Mouse (Mus musculus): ENCODE results near the gene Irs1. TPM values are rescaled to one million over a fixed set of nuclear protein-coding genes. Genes with fewer than 3 reads are reported as not detected.

Irs1 gene
- polyA plus RNA-seq, 1 experiment from 2014 or later, result 7.9 TPM

GRCm38 (mm10) chr1:82316111-82316745, 25.0 kb upstream of the Irs1 start, which contains the start of gene Rhbdd1:
Gene Rhbdd1 (plus strand): TSS chr1:82316452.
- no peaks in the 10 kb centered on the region for H3K36me3 ChIP-seq
- ATAC-seq, result peak; percentile 99
- peaks cover 34% of the 10 kb centered on the region for H3K4me1 ChIP-seq (replicated peaks)
- peak within 1 kb of the TSS; percentile 89 for H3K9ac ChIP-seq (replicated peaks)
- peaks cover 7% of the 10 kb centered on the region; the same call in 1 of the 2 replicates for H3K27me3 ChIP-seq
- peak within 1 kb of the TSS; percentile 89 for H3K4me3 ChIP-seq (replicated peaks)
- no peaks in the 10 kb centered on the region for H3K9me3 ChIP-seq
- H3K4me2 ChIP-seq (replicated peaks), result peak within 1 kb of the TSS; percentile 70
- WGBS, result 4% methylated on average over 47 of the region's 47 CpGs
- peak within 1 kb of the TSS; percentile 97 for H3K27ac ChIP-seq

- H3K27ac ChIP-seq, result no peak overlapping the region
- no peak overlapping the region for H3K4me3 ChIP-seq (replicated peaks)
- no peaks in the 10 kb centered on the region for H3K9me3 ChIP-seq
- 74% methylated on average over 3 of the region's 3 CpGs for WGBS
- H3K27me3 ChIP-seq, result no peaks in the 10 kb centered on the region
- H3K4me2 ChIP-seq (replicated peaks), result no peak overlapping the region
- no peaks in the 10 kb centered on the region for H3K36me3 ChIP-seq
- no peak for ATAC-seq
- H3K4me1 ChIP-seq (replicated peaks), result no peaks in the 10 kb centered on the region
- no peak overlapping the region for H3K9ac ChIP-seq (replicated peaks)
These were observed 13.3 kb upstream of the Irs1 start for GRCm38 (mm10) chr1:82304483-82304882.

GRCm38 (mm10) chr1:82298586-82298985, 7.4 kb upstream of the Irs1 start:
- 33% methylated on average over 1 of the region's 1 CpGs for WGBS
- no peaks in the 10 kb centered on the region for H3K9me3 ChIP-seq

GRCm38 (mm10) chr1:82294102-82294501, 2.9 kb upstream of the Irs1 start:
- WGBS, result 12% methylated on average over 6 of the region's 6 CpGs
- no peak overlapping the region for H3K27ac ChIP-seq
- ATAC-seq, result no peak
- H3K36me3 ChIP-seq, result no peaks in the 10 kb centered on the region
- H3K4me3 ChIP-seq (replicated peaks), result no peak overlapping the region
- peaks cover 20% of the 10 kb centered on the region for H3K4me1 ChIP-seq (replicated peaks)
- no peaks in the 10 kb centered on the region for H3K27me3 ChIP-seq
- H3K9ac ChIP-seq (replicated peaks), result no peak overlapping the region
- no peaks in the 10 kb centered on the region for H3K9me3 ChIP-seq
- no peak overlapping the region for H3K4me2 ChIP-seq (replicated peaks)

More at GRCm38 (mm10) chr1:82298586-82298985, 7.4 kb upstream of the Irs1 start:
- Histone ChIP-seq H3K36me3 (no peaks in the 10 kb centered on the region), H3K4me3 (replicated peaks) (no peak overlapping the region), H3K4me1 (replicated peaks) (no peaks in the 10 kb centered on the region), H3K9ac (replicated peaks) (no peak overlapping the region), H3K27ac (no peak overlapping the region), H3K27me3 (no peaks in the 10 kb centered on the region), H3K4me2 (replicated peaks) (no peak overlapping the region)
- ATAC-seq, result no peak

DNA sequence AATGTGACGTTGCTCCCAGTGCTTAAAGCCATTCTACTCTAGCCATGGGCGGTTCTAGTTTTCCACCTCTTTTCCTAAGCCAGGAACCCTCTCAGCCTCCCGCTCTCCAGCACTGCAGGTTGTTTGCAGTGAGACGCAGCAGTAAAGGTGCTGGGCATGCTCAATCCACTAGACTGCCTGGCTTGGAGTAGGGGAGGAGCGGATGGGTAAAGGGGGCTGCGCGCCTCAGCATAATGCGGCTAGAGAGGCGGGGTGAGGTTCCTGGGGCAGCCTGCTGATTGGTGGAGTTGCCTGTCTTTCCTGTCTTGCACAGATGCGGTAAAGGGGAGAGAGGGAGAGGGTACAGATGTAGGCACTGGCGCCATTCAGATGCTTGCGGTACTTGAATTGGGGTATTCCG, 1.6 kb upstream of the Irs1 start:
- Histone ChIP-seq H3K36me3 (peaks cover 12% of the 10 kb centered on the region), H3K4me3 (replicated peaks) (peak overlapping the region; percentile 79), H3K9ac (replicated peaks) (peak overlapping the region; percentile 34; the same call in 1 of the 2 replicates), H3K27me3 (no peaks in the 10 kb centered on the region), H3K4me2 (replicated peaks) (peak overlapping the region; percentile 82), H3K4me1 (replicated peaks) (peaks cover 33% of the 10 kb centered on the region), H3K27ac (peak overlapping the region; percentile 77), H3K9me3 (no peaks in the 10 kb centered on the region)
- WGBS, result 0% methylated on average over 13 of the region's 13 CpGs
- peak; percentile 82 for ATAC-seq

DNA sequence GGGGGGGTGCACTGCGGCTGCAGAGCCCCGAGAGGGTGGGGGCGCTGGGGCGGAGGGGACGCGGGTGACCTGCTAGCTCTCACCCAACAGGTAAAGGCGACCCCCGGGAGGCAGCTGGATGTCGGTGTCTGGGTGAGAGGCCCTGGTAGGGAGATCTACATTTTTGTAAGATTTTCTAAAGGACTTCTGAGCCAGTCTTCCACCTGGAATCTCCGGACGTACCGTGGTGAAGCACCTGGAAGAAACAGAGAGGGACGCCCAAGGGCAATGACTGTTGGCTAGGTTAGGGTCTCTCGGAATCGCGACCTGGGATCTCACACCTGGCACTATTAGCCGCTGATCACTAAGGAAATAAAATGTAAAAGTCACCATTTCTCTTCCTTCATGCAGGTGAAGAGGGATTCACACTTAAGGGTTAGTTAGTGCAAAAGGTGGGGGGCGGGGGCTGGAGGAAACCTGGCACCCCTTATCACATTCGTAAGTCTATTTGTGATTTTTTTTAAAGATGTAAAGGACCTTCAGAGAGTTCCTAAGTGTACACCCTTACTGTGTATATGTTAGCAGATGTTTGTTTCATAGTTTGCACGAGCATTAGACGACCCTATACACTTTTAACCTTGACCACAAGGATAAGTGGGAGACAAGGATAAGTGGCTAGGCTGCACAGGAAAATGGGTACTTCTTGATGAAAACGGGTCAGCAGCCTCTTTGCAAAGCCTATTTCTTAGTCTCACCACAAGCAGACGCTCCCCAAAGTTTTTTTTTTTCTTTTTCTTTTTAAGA, 905 bp upstream of the Irs1 start:
- Histone ChIP-seq H3K9ac (replicated peaks) (peak overlapping the region; percentile 88), H3K27ac (peak overlapping the region; percentile 98), H3K4me1 (replicated peaks) (peaks cover 40% of the 10 kb centered on the region), H3K27me3 (no peaks in the 10 kb centered on the region), H3K4me2 (replicated peaks) (peak overlapping the region; percentile 82), H3K4me3 (replicated peaks) (peak overlapping the region; percentile 79), H3K9me3 (no peaks in the 10 kb centered on the region), H3K36me3 (peaks cover 14% of the 10 kb centered on the region)
- ATAC-seq, result 0 out of 2 replicates have a peak, but pooled peaks have one; percentile 1
- WGBS, result 2% methylated on average over 23 of the region's 23 CpGs

DNA sequence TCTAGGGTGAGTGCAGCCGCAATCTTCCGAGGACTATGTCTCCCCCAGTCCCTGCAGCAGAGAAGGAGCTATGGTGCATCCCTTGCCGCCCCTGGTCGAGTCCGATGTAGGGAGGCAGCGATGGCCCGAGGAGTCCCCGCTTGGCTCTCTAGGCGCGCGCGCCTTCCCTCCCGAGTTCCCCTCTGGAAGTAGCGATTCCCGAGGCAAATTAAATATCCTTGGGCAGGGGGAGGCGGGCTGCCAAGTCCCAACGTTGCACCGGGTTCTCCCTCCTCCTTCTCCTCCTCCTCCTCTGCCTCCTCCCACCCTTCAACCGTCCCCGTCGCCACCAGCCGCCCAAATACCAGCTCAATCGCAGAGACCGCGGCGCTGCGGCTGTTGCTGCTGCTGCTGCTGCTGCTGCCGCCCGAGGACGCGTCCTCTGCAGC, 479 bp downstream of the Irs1 start:
- Histone ChIP-seq H3K27me3 (no peaks in the 10 kb centered on the region), H3K9ac (replicated peaks) (peak overlapping the region; percentile 88), H3K4me3 (replicated peaks) (peak overlapping the region; percentile 79), H3K4me2 (replicated peaks) (peak overlapping the region; percentile 82), H3K4me1 (replicated peaks) (peaks cover 54% of the 10 kb centered on the region), H3K27ac (peak overlapping the region; percentile 98), H3K9me3 (no peaks in the 10 kb centered on the region), H3K36me3 (peaks cover 14% of the 10 kb centered on the region)
- under 1% methylated on average over 31 of the region's 31 CpGs for WGBS
- ATAC-seq, result peak; percentile 41

GRCm38 (mm10) chr1:82289990-82290681, 1.1 kb downstream of the Irs1 start:
- ATAC-seq, result 0 out of 2 replicates have a peak, but pooled peaks have one; percentile 7
- H3K9ac ChIP-seq (replicated peaks), result peak overlapping the region; percentile 88
- H3K36me3 ChIP-seq, result peaks cover 14% of the 10 kb centered on the region
- H3K27ac ChIP-seq, result peak overlapping the region; percentile 98
- H3K4me2 ChIP-seq (replicated peaks), result peak overlapping the region; percentile 82
- under 1% methylated on average over 45 of the region's 45 CpGs for WGBS
- H3K4me1 ChIP-seq (replicated peaks), result peaks cover 58% of the 10 kb centered on the region
- H3K4me3 ChIP-seq (replicated peaks), result peak overlapping the region; percentile 79
- no peaks in the 10 kb centered on the region for H3K9me3 ChIP-seq
- H3K27me3 ChIP-seq, result no peaks in the 10 kb centered on the region

- peaks cover 14% of the 10 kb centered on the region for H3K36me3 ChIP-seq
- H3K9me3 ChIP-seq, result no peaks in the 10 kb centered on the region
- H3K27ac ChIP-seq, result peak overlapping the region; percentile 98
- peaks cover 66% of the 10 kb centered on the region for H3K4me1 ChIP-seq (replicated peaks)
- 68% methylated on average over 33 of the region's 35 CpGs for WGBS
- H3K27me3 ChIP-seq, result no peaks in the 10 kb centered on the region
- peak overlapping the region; percentile 88 for H3K9ac ChIP-seq (replicated peaks)
- peak overlapping the region; percentile 82 for H3K4me2 ChIP-seq (replicated peaks)
- ATAC-seq, result no peak
- peak overlapping the region; percentile 79 for H3K4me3 ChIP-seq (replicated peaks)
These were observed 1.9 kb downstream of the Irs1 start for GRCm38 (mm10) chr1:82289116-82289989.

- 94% methylated on average over 18 of the region's 18 CpGs for WGBS
- Histone ChIP-seq H3K9ac (replicated peaks) (0 out of 2 replicates have a peak overlapping the region, but pooled peaks have one; percentile 88), H3K4me1 (replicated peaks) (peaks cover 73% of the 10 kb centered on the region)
These were observed 2.7 kb downstream of the Irs1 start for GRCm38 (mm10) chr1:82288421-82288990.

More at GRCm38 (mm10) chr1:82288421-82288990, 2.7 kb downstream of the Irs1 start:
- no peak overlapping the region for H3K27ac ChIP-seq
- H3K36me3 ChIP-seq, result peaks cover 14% of the 10 kb centered on the region
- H3K9me3 ChIP-seq, result no peaks in the 10 kb centered on the region
- H3K4me3 ChIP-seq (replicated peaks), result peak overlapping the region; percentile 79
- no peak for ATAC-seq
- no peaks in the 10 kb centered on the region for H3K27me3 ChIP-seq
- H3K4me2 ChIP-seq (replicated peaks), result peak overlapping the region; percentile 82
